Mouse (Mus musculus) intestine, embryonic 14.5 days (tissue): ENCODE results near the gene Mark4. TPM values are rescaled to one million over a fixed set of nuclear protein-coding genes. Genes with fewer than 3 reads are reported as not detected.

Source experiments
- ATAC-seq: fragments of 200-750 bp; cut with Nextera tagmentation; replicated peaks from 2 replicates; pipeline ENCODE4 v1.8.0; 2017; ENCODE audit warnings: low read depth, moderate number of reproducible peaks, moderate TSS enrichment, moderate library complexity; ENCODE audit not compliant: low FRiP score, low TSS enrichment
- DNase-seq: peaks from one replicate; pipeline ENCODE4 v3.0.0-alpha.2; 2018; ENCODE audit warnings: low spot score
- H3K27ac ChIP-seq: fragments of 300-500 bp; sonication (generic); 2 replicates; pipeline ENCODE4 v1.5.1; 2014; ENCODE audit warnings: low read depth, mild to moderate bottlenecking, control low read depth
- H3K27me3 ChIP-seq: fragments of 300-500 bp; sonication (generic); replicated peaks from 2 replicates; pipeline ENCODE4 v1.6.1; 2014; ENCODE audit warnings: low read length, control low read depth; ENCODE audit not compliant: control insufficient read depth, insufficient read depth
- H3K36me3 ChIP-seq: fragments of 300-500 bp; sonication (generic); 2 replicates; pipeline ENCODE4 v1.6.1; 2014; ENCODE audit warnings: low read length, control low read depth; ENCODE audit not compliant: control insufficient read depth, insufficient read depth
- H3K4me1 ChIP-seq: fragments of 300-500 bp; sonication (generic); replicated peaks from 2 replicates; pipeline ENCODE4 v1.6.1; 2014; ENCODE audit warnings: low read length, control low read depth, mixed read lengths; ENCODE audit not compliant: control insufficient read depth, insufficient read depth
- H3K4me2 ChIP-seq: fragments of 300-500 bp; sonication (generic); 2 replicates; pipeline ENCODE4 v1.6.1; 2014; ENCODE audit warnings: low read length
- H3K4me3 ChIP-seq: fragments of 300-500 bp; sonication (generic); 2 replicates; pipeline ENCODE4 v1.5.1; 2014; ENCODE audit warnings: low read depth, low read length, control low read depth, mixed read lengths
- H3K9ac ChIP-seq: fragments of 300-500 bp; sonication (generic); 2 replicates; pipeline ENCODE4 v1.6.1; 2014; ENCODE audit warnings: mild to moderate bottlenecking, low read length
- H3K9me3 ChIP-seq: fragments of 300-500 bp; sonication (generic); 2 replicates; pipeline ENCODE4 v1.6.1; 2016; ENCODE audit warnings: low read length, control low read depth; ENCODE audit not compliant: control insufficient read depth
- WGBS: fragments of 180-500 bp; shearing (Covaris S2); extraction: QIAGEN DNeasy Blood & Tissue Kit; methylation state at CpG from one replicate; pipeline ENCODE4 v1.1.7; 2014; 5-methylcytosine and 5-hydroxymethylcytosine counted together
- polyA plus RNA-seq: library from polyadenylated mRNA; unstranded; fragments of >200 nt; fragmentation: Nextera tagmentation; extraction: Ambion mirVana; gene quantifications from 2 replicates; pipeline ENCODE4 v1.2.1, GENCODE M21; 2014

The Mark4 gene
- polyA plus RNA-seq, 1 experiment from 2014 or later, result 8.5 TPM

DNA sequence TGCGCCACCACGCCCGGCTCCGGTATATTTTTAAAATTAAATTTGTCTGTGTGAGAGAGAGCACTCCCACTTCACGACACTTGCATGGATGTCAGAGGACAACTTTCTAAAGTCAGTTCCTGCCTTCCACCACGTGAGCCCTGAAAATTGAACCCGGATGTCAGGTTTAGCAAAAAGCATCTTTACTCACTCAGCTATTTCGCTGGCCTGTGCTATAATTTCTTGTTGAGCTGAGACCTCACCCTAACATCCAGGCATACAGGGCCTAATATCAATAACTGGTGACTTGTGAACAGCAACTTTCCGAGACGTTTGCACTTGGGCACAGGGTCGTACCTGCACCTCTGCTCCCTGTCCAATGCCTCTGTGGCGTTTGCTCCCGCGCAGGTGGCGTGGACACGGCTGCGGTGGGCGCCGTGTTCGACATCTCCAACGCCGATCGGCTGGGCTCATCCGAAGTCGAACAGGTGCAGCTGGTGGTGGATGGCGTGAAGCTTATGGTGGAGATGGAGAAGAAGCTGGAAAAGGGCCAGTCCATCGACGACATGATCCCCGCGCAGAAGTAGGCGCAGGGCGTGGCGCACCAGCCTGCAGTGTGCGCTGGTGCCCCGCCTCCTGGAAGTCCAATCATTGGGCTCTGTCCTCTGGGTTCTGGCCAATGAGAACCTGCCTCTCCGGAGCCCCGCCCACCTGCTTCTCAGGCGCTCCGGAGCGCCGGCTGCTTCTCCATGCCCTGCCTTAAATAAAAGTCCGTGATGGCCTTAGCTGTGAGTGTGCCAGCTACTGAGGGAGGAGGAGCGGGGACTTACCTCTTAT, 37.6 kb downstream of the Mark4 start:
- WGBS, result 11% methylated on average over 43 of the region's 43 CpGs
- peak; percentile 92 for ATAC-seq
- Histone ChIP-seq H3K9ac (no peak overlapping the region), H3K4me1 (no peaks in the 10 kb centered on the region; the same call in 1 of the 2 replicates), H3K9me3 (no peaks in the 10 kb centered on the region), H3K36me3 (peaks cover 15% of the 10 kb centered on the region), H3K4me3 (peak overlapping the region; percentile 29), H3K27ac (no peak overlapping the region), H3K4me2 (peak overlapping the region; percentile 44), H3K27me3 (peaks cover 40% of the 10 kb centered on the region)
- peak; percentile 83 for DNase-seq

DNA sequence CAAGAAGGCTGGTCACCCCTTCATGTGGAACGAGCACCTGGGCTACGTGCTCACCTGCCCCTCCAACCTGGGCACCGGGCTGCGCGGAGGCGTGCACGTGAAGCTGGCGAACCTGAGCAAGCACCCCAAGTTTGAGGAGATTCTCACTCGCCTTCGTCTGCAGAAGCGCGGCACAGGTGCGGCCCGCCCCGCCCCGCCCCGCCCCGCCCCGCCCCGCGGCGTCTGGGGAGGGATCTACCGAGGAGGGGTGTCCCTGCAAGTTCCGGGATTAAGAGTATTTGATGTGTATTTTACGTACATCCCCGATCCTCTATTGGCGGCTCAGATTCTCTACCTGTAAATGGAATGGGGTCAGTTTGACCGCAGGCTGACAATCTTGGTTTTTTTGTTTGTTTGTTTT, 38.5 kb downstream of the Mark4 start:
- DNase-seq (no peak), ATAC-seq (no peak)
- H3K36me3 ChIP-seq, result peaks cover 6% of the 10 kb centered on the region
- no peak overlapping the region for H3K9ac ChIP-seq
- no peak overlapping the region for H3K4me3 ChIP-seq
- H3K27ac ChIP-seq, result no peak overlapping the region
- no peaks in the 10 kb centered on the region for H3K9me3 ChIP-seq
- H3K27me3 ChIP-seq, result peaks cover 40% of the 10 kb centered on the region
- no peaks in the 10 kb centered on the region; the same call in 1 of the 2 replicates for H3K4me1 ChIP-seq
- no peak overlapping the region for H3K4me2 ChIP-seq
- WGBS, result 5% methylated on average over 28 of the region's 28 CpGs

DNA sequence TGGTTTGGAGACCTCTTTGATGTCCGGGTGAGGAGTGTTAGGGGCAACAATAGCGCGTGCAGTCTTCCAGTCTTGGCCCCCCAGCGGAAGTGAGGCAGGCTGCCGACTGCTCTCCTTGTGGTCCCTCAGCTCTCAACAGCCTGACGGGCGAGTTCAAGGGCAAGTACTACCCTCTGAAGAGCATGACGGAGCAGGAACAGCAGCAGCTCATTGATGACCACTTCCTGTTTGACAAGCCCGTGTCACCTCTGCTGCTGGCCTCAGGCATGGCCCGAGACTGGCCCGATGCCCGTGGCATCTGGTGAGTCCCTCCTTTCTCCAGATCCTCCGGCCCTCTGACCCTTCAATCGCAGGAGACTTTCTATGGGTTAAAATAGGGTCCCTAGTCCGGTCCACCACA, 42.0 kb downstream of the Mark4 start:
- WGBS, result 63% methylated on average over 15 of the region's 15 CpGs
- ATAC-seq, result no peak

DNA sequence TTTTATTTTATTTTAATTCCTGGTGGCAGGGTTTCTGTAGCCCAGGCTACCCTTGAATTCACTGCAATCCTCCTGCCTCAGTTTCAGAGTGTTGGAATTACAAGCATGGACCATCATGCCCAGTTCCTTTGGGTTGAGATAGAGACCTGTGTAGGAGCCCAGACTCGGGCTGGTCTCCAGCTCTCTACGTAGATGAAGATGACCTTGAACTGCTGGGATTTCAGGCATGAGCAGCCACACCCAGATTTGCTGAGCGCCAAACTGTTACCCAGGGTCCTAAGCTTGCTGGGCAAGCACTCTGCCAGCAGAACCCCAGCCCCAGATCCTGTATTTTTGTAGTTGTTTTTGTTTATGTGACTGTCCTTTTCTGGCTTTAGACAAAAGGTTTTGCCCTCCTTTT, 45.1 kb downstream of the Mark4 start:
- H3K27me3 ChIP-seq, result peaks cover 5% of the 10 kb centered on the region; the same call in 1 of the 2 replicates
- H3K4me1 ChIP-seq, result no peaks in the 10 kb centered on the region
- ATAC-seq (no peak), DNase-seq (no peak)
- no peaks in the 10 kb centered on the region for H3K9me3 ChIP-seq
- no peaks in the 10 kb centered on the region for H3K36me3 ChIP-seq
- H3K4me3 ChIP-seq, result no peak overlapping the region
- no peak overlapping the region for H3K27ac ChIP-seq
- 80% methylated on average over 3 of the region's 3 CpGs for WGBS
- H3K9ac ChIP-seq, result no peak overlapping the region
- no peak overlapping the region for H3K4me2 ChIP-seq

More for the DNA sequence above, 42.0 kb downstream of the Mark4 start:
- no peak for DNase-seq
- H3K9me3 ChIP-seq, result no peaks in the 10 kb centered on the region
- H3K36me3 ChIP-seq, result no peaks in the 10 kb centered on the region
- no peak overlapping the region for H3K27ac ChIP-seq
- H3K4me1 ChIP-seq, result no peaks in the 10 kb centered on the region; the same call in 1 of the 2 replicates
- H3K4me2 ChIP-seq, result no peak overlapping the region
- no peak overlapping the region for H3K4me3 ChIP-seq
- peaks cover 34% of the 10 kb centered on the region for H3K27me3 ChIP-seq
- H3K9ac ChIP-seq, result no peak overlapping the region

DNA sequence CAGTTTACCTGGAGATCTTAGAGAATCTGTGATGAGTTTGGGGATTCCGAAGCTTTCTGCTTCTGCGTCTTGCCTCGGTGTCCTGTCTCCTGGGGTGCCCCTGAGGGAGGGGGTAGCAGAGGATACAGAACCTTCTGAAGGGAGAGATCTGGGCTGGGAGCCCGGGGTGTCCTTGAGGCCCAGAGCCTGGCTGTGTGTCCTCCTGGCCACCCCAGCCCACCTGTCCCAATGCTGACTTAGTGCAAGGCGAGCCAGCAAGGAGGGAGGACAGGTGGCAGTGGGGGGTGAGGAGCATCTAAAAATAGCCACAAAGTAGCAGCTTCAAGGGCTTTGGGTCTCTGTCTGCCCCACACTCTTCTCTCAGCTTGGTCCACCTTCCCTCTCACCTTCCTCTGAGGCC, 46.8 kb downstream of the Mark4 start:
- Histone ChIP-seq H3K27ac (no peak overlapping the region), H3K4me1 (no peaks in the 10 kb centered on the region), H3K4me2 (no peak overlapping the region), H3K9me3 (no peaks in the 10 kb centered on the region), H3K27me3 (no peaks in the 10 kb centered on the region), H3K4me3 (no peak overlapping the region), H3K9ac (no peak overlapping the region), H3K36me3 (no peaks in the 10 kb centered on the region)
- WGBS, result 80% methylated on average over 5 of the region's 5 CpGs
- ATAC-seq (no peak), DNase-seq (no peak)

DNA sequence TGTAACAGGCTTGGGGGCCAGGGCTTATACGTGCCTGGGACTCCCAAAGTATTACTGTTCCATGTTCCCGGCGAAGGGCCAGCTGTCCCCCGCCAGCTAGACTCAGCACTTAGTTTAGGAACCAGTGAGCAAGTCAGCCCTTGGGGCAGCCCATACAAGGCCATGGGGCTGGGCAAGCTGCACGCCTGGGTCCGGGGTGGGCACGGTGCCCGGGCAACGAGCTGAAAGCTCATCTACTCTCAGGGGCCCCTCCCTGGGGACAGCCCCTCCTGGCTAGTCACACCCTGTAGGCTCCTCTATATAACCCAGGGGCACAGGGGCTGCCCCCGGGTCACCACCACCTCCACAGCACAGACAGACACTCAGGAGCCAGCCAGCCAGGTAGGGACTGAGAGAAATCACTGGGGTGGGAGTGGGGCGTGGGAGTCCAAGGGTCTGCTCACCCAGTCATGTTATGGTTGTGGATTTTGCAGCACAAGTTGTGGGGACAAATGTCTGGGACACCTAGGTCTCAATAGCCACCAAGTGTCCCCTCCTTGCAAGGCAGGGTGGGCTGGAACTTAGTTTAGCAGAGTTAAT, 47.8 kb downstream of the Mark4 start:
- H3K4me1 ChIP-seq, result no peaks in the 10 kb centered on the region
- H3K27me3 ChIP-seq, result 0 out of 2 replicates have a peak, but pooled peaks cover 6% of the 10 kb centered on the region
- H3K4me3 ChIP-seq, result no peak overlapping the region
- H3K9me3 ChIP-seq, result no peaks in the 10 kb centered on the region
- H3K36me3 ChIP-seq, result no peaks in the 10 kb centered on the region
- no peak for DNase-seq
- 83% methylated on average over 11 of the region's 11 CpGs for WGBS
- H3K9ac ChIP-seq, result no peak overlapping the region
- no peak overlapping the region for H3K27ac ChIP-seq
- no peak overlapping the region for H3K4me2 ChIP-seq
- ATAC-seq, result no peak

DNA sequence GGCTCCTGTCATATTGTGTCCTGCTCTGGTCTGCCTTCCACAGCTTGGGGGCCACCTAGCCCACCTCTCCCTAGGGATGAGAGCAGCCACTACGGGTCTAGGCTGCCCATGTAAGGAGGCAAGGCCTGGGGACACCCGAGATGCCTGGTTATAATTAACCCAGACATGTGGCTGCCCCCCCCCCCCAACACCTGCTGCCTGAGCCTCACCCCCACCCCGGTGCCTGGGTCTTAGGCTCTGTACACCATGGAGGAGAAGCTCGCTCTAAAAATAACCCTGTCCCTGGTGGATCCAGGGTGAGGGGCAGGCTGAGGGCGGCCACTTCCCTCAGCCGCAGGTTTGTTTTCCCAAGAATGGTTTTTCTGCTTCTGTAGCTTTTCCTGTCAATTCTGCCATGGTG, 48.9 kb downstream of the Mark4 start:
- Histone ChIP-seq H3K4me1 (no peaks in the 10 kb centered on the region), H3K36me3 (no peaks in the 10 kb centered on the region), H3K27me3 (peaks cover 11% of the 10 kb centered on the region), H3K4me2 (no peak overlapping the region), H3K9ac (no peak overlapping the region), H3K27ac (no peak overlapping the region), H3K4me3 (no peak overlapping the region), H3K9me3 (no peaks in the 10 kb centered on the region)
- no peak for ATAC-seq
- DNase-seq, result no peak
- 48% methylated on average over 6 of the region's 6 CpGs for WGBS

DNA sequence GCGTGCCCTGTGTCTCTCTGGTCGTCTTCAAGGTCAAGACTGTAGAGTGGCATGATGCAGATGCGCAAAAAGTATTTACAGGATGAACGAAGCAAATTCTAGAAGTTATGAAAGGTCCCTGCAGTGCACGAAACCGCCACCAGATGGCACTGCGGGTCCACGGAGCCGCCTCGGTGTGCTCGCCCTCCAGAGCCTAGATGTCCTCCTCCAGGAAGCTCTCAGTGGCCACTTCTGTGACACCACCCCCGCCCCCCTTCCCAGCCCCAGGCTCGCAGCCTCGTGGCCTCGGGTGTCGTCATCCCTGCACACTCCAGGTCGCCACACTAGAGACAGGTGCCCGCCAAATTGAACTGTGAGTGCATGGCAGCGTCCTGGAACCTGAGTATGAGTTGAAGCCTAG, 53.2 kb downstream of the Mark4 start:
- peaks cover 4% of the 10 kb centered on the region; the same call in 1 of the 2 replicates for H3K9me3 ChIP-seq
- no peaks in the 10 kb centered on the region for H3K36me3 ChIP-seq
- H3K9ac ChIP-seq, result no peak overlapping the region
- peaks cover 36% of the 10 kb centered on the region for H3K27me3 ChIP-seq
- DNase-seq, result peak; percentile 98
- 6% methylated on average over 19 of the region's 19 CpGs for WGBS
- H3K4me3 ChIP-seq, result 0 out of 2 replicates have a peak overlapping the region, but pooled peaks have one; percentile 8
- no peak overlapping the region for H3K27ac ChIP-seq
- no peaks in the 10 kb centered on the region for H3K4me1 ChIP-seq
- ATAC-seq, result 0 out of 2 replicates have a peak, but pooled peaks have one; percentile 30
- peak overlapping the region; percentile 34; the same call in 1 of the 2 replicates for H3K4me2 ChIP-seq
